Mouse (Mus musculus) bone marrow macrophage, adult 2 months (primary cell): ENCODE results near the gene Sipa1.

Experiments used
- CTCF ChIP-seq: IDR thresholded peaks from 2 replicates; pipeline ENCODE4 v1.5.1; 2012; ENCODE audit warnings: low read depth, mild to moderate bottlenecking, low read length, moderate library complexity
- POLR2A ChIP-seq: IDR thresholded peaks from 2 replicates; pipeline ENCODE4 v1.6.1; 2012; ENCODE audit warnings: mild to moderate bottlenecking, low read depth, low read length, borderline replicate concordance

DNA sequence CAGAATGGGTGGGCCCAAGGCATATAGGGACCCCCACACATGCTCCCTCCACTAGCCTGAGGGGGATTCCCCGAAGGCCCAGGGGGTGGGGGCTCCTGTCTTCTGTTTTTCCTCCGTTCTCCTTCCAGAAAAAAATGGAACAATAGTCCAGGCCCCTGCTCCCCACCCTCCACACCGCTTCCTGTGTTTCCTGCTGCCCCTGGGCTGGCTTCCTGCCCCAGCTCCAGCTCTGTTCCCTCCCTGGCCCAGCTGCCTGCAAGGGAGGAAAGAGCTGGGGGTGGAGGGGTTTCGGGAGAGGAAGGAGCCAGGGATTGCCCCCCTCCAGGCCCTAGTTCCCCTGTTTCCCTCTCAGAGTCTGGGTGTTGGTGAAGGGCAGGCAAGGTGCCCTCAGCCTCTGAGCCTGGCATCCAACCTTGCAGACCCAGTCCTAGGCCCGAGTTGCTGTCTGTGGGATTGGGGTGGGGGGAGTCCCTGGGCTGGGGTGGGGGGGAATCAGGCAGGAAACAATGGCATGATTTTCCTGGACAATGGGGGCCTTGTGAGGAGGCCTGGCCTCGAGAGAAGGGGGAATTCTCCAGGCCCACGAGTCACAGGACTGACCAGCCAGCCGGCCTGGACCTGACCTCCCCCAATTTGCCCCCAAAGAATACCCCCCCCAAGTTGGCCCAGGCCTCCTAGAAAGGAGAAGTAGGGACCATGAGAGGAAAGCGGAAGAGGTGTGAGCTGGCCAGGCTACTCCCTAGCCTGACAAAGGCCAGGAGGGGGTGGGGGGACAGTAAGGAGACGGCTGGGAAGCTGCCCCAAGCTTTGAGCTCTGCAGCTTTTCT lies 28.8 kb upstream of the Sipa1 start:
- TF ChIP-seq CTCF (no peak), POLR2A (no peak)
